Mouse (Mus musculus) kidney, postnatal 0 days (tissue): ENCODE results near the gene Dgkg. TPM values are rescaled to one million over a fixed set of nuclear protein-coding genes. Genes with fewer than 3 reads are reported as not detected.

Experiments used
- ATAC-seq: fragments of 200-750 bp; cut with Nextera tagmentation; replicated peaks from 2 replicates; pipeline ENCODE4 v1.8.0; 2017; ENCODE audit warnings: low read depth, moderate number of reproducible peaks, moderate TSS enrichment, moderate library complexity; ENCODE audit not compliant: low FRiP score
- DNase-seq: peaks from one replicate; pipeline ENCODE4 v3.0.0-alpha.2; 2016; ENCODE audit warnings: low spot score
- H3K27ac ChIP-seq: fragments of 300-500 bp; sonication (generic); 2 replicates; pipeline ENCODE4 v1.5.1; 2014; ENCODE audit warnings: mild to moderate bottlenecking
- H3K27me3 ChIP-seq: fragments of 300-500 bp; sonication (generic); 2 replicates; pipeline ENCODE4 v1.6.1; 2014; ENCODE audit warnings: low read length, mixed read lengths; ENCODE audit not compliant: insufficient read depth
- H3K36me3 ChIP-seq: fragments of 300-500 bp; sonication (generic); 2 replicates; pipeline ENCODE4 v1.6.1; 2014; ENCODE audit warnings: low read length, mixed read lengths; ENCODE audit not compliant: insufficient read depth
- H3K4me1 ChIP-seq: fragments of 300-500 bp; sonication (generic); replicated peaks from 2 replicates; pipeline ENCODE4 v1.6.1; 2014; ENCODE audit warnings: antibody characterized with exemption, low read length, mixed read lengths; ENCODE audit not compliant: insufficient read depth
- H3K4me2 ChIP-seq: fragments of 300-500 bp; sonication (generic); 2 replicates; pipeline ENCODE4 v1.6.1; 2014; ENCODE audit warnings: mild to moderate bottlenecking, low read length, moderate library complexity, mixed read lengths
- H3K4me3 ChIP-seq: fragments of 300-500 bp; sonication (generic); replicated peaks from 2 replicates; pipeline ENCODE4 v1.5.1; 2014; ENCODE audit warnings: low read depth, low read length
- H3K9ac ChIP-seq: fragments of 300-500 bp; sonication (generic); 2 replicates; pipeline ENCODE4 v1.6.1; 2014; ENCODE audit warnings: low read depth, low read length
- H3K9me3 ChIP-seq: fragments of 300-500 bp; sonication (generic); replicated peaks from 2 replicates; pipeline ENCODE4 v1.6.1; 2016; ENCODE audit warnings: low read length, inconsistent platforms, mixed read lengths
- CTCF ChIP-seq: IDR thresholded peaks from 2 replicates; pipeline ENCODE4 v1.5.1; 2016; ENCODE audit warnings: antibody characterized with exemption, low read depth, mild to moderate bottlenecking, moderate library complexity
- WGBS: fragments of 180-500 bp; shearing (Covaris S2); extraction: QIAGEN DNeasy Blood & Tissue Kit; methylation state at CpG from one replicate; pipeline ENCODE4 v1.1.7; 2014; 5-methylcytosine and 5-hydroxymethylcytosine counted together
- polyA plus RNA-seq: library from polyadenylated mRNA; unstranded; fragments of >200 nt; fragmentation: Nextera tagmentation; extraction: Ambion mirVana; gene quantifications from 2 replicates; pipeline ENCODE4 v1.2.1, GENCODE M21; 2015

Dgkg gene
- polyA plus RNA-seq, 1 experiment from 2014 or later = 0.67 TPM

- no peaks in the 10 kb centered on the region for H3K4me1 ChIP-seq
- H3K27ac ChIP-seq = no peak overlapping the region
- no peak overlapping the region for H3K4me2 ChIP-seq
- no peak for TF ChIP-seq CTCF
- ATAC-seq = no peak
- no peaks in the 10 kb centered on the region for H3K36me3 ChIP-seq
- H3K27me3 ChIP-seq = no peaks in the 10 kb centered on the region
- DNase-seq = no peak
- WGBS = 83% methylated on average over 10 of the region's 10 CpGs
- H3K9me3 ChIP-seq = no peaks in the 10 kb centered on the region
- H3K4me3 ChIP-seq = no peak overlapping the region
- no peak overlapping the region for H3K9ac ChIP-seq
These were observed 78.1 kb downstream of the Dgkg start for GRCm38 (mm10) chr16:22578883-22579282.

DNA sequence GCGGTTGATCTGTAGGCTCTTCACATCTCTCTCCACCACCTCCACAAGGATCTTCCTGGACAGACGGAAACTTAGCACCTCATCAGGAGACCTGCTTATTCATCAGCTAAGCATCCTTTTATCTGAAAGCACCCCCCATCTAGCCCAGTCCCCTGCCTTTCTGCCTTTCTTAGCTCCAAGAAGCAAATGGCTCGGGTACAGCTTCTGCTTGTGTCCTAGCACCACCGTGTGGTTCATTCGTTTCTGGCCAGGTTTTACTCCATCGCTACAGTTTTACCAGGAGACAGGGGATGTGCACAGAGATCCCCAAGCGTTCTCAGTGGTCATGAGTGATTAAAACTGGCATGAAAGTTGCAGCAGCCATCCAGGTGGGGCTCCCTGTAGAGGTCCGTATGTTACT, 79.4 kb downstream of the Dgkg start:
- H3K27me3 ChIP-seq = no peaks in the 10 kb centered on the region
- H3K4me1 ChIP-seq = no peaks in the 10 kb centered on the region
- DNase-seq = peak; percentile 61
- WGBS = 55% methylated on average over 8 of the region's 8 CpGs
- H3K4me2 ChIP-seq = no peak overlapping the region
- TF ChIP-seq CTCF = peak; percentile 71
- H3K9ac ChIP-seq = no peak overlapping the region
- no peak for ATAC-seq
- H3K9me3 ChIP-seq = no peaks in the 10 kb centered on the region
- H3K36me3 ChIP-seq = no peaks in the 10 kb centered on the region
- no peak overlapping the region for H3K4me3 ChIP-seq
- H3K27ac ChIP-seq = no peak overlapping the region

- no peak overlapping the region for H3K9ac ChIP-seq
- 71% methylated on average over 7 of the region's 7 CpGs for WGBS
- TF ChIP-seq CTCF = peak; percentile 31; the same call in 1 of the 2 replicates
These were observed 82.9 kb downstream of the Dgkg start for GRCm38 (mm10) chr16:22574164-22574563.

GRCm38 (mm10) chr16:22572641-22573341, 84.2 kb downstream of the Dgkg start:
- Histone ChIP-seq H3K4me2 (no peak overlapping the region; the same call in 1 of the 2 replicates), H3K27ac (no peak overlapping the region), H3K36me3 (no peaks in the 10 kb centered on the region), H3K9ac (no peak overlapping the region), H3K4me1 (no peaks in the 10 kb centered on the region), H3K27me3 (no peaks in the 10 kb centered on the region), H3K9me3 (no peaks in the 10 kb centered on the region), H3K4me3 (no peak overlapping the region)
- 32% methylated on average over 21 of the region's 21 CpGs for WGBS
- ATAC-seq (peak; percentile 87), DNase-seq (peak; percentile 37)
- TF ChIP-seq CTCF = no peak

More at GRCm38 (mm10) chr16:22574164-22574563, 82.9 kb downstream of the Dgkg start:
- Histone ChIP-seq H3K9me3 (no peaks in the 10 kb centered on the region), H3K36me3 (no peaks in the 10 kb centered on the region), H3K27me3 (no peaks in the 10 kb centered on the region), H3K27ac (no peak overlapping the region), H3K4me2 (no peak overlapping the region), H3K4me3 (no peak overlapping the region), H3K4me1 (no peaks in the 10 kb centered on the region)
- no peak for DNase-seq
- ATAC-seq = no peak

GRCm38 (mm10) chr16:22564907-22565272, 92.1 kb downstream of the Dgkg start:
- H3K9me3 ChIP-seq = no peaks in the 10 kb centered on the region
- no peak overlapping the region for H3K4me3 ChIP-seq
- no peak overlapping the region for H3K27ac ChIP-seq
- H3K4me2 ChIP-seq = no peak overlapping the region
- DNase-seq (no peak), ATAC-seq (no peak)
- H3K9ac ChIP-seq = no peak overlapping the region
- TF ChIP-seq CTCF = no peak
- H3K4me1 ChIP-seq = no peaks in the 10 kb centered on the region
- WGBS = 73% methylated on average over 3 of the region's 3 CpGs
- H3K36me3 ChIP-seq = no peaks in the 10 kb centered on the region
- no peaks in the 10 kb centered on the region for H3K27me3 ChIP-seq

DNA sequence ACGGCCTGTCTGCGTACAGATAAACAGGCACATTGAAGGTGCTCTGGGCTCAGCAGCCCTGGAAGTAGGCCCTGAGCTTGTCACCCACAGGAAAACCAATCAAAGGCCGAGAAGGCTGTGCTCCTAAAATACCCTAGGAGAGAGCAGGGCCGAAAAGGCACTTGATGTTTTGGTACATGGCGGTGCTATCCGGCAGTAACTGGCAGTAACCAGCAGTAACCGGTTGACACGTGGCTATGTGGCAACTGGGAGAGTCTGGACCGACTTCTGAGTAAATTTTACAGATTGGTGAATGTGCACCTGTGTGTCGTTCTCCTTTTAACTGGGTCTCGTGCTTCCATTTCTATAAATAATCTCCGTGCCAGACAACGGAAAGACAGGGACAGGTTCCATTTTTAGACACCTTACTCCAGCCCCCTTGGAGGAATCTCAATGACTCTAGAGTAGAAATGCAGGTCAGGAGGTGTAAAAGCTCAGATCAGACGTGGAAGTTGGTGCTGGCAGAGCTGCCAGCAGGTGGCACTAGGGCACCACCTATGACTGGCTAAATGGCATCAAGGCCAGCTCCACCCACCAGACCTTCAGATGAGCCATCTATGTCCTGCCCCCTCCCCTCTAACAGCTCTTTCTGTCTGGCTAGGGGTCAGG, 92.6 kb downstream of the Dgkg start:
- no peaks in the 10 kb centered on the region for H3K9me3 ChIP-seq
- peak; percentile 90 for TF ChIP-seq CTCF

More for the DNA sequence above, 92.6 kb downstream of the Dgkg start:
- DNase-seq (peak; percentile 74), ATAC-seq (peak; percentile 15; the same call in 1 of the 2 replicates)
- WGBS = 57% methylated on average over 14 of the region's 14 CpGs
- H3K4me1 ChIP-seq = no peaks in the 10 kb centered on the region
- no peaks in the 10 kb centered on the region for H3K36me3 ChIP-seq
- H3K9ac ChIP-seq = no peak overlapping the region
- H3K27me3 ChIP-seq = no peaks in the 10 kb centered on the region
- H3K4me2 ChIP-seq = no peak overlapping the region
- no peak overlapping the region for H3K27ac ChIP-seq
- no peak overlapping the region for H3K4me3 ChIP-seq
